Mouse (Mus musculus) neural tube, embryonic 14.5 days (tissue): ENCODE measurements at regions not wholly inside any gene's neighbourhood (a gene's known extent, or its start where the extent isn't known, plus 50 kb on each side); places are given as distances from the start of the nearest gene placed in this dataset.

Source experiments
- ATAC-seq: fragments of 200-750 bp; cut with Nextera tagmentation; 2 replicates; pipeline ENCODE4 v1.8.0; 2017; ENCODE audit warnings: low read depth, mild to moderate bottlenecking, moderate TSS enrichment, moderate library complexity
- H3K27ac ChIP-seq: fragments of 300-500 bp; sonication (generic); 2 replicates; pipeline ENCODE4 v1.5.1; 2014; ENCODE audit warnings: low read depth, mild to moderate bottlenecking, control low read depth, low read length, moderate library complexity, mixed read lengths
- H3K27me3 ChIP-seq: fragments of 300-500 bp; sonication (generic); 2 replicates; pipeline ENCODE4 v1.6.1; 2014; ENCODE audit warnings: low read length; ENCODE audit not compliant: control insufficient read depth, insufficient read depth
- H3K36me3 ChIP-seq: fragments of 300-500 bp; sonication (generic); 2 replicates; pipeline ENCODE4 v1.6.1; 2014; ENCODE audit warnings: low read length, mixed read lengths; ENCODE audit not compliant: control insufficient read depth, insufficient read depth
- H3K4me1 ChIP-seq: fragments of 300-500 bp; sonication (generic); 2 replicates; pipeline ENCODE4 v1.6.1; 2014; ENCODE audit warnings: low read length; ENCODE audit not compliant: control insufficient read depth, insufficient read depth
- H3K4me2 ChIP-seq: fragments of 300-500 bp; sonication (generic); 2 replicates; pipeline ENCODE4 v1.6.1; 2014; ENCODE audit warnings: mild to moderate bottlenecking, low read depth, low read length, control low read depth
- H3K4me3 ChIP-seq: fragments of 300-500 bp; sonication (generic); 2 replicates; pipeline ENCODE4 v1.5.1; 2014; ENCODE audit warnings: low read depth, low read length, control low read depth, mixed read lengths
- H3K9ac ChIP-seq: fragments of 300-500 bp; sonication (generic); replicated peaks from 2 replicates; pipeline ENCODE4 v1.6.1; 2014; ENCODE audit warnings: low read depth, mild to moderate bottlenecking, control low read depth, low read length, mixed read lengths
- H3K9me3 ChIP-seq: fragments of 300-500 bp; sonication (generic); 2 replicates; pipeline ENCODE4 v1.6.1; 2016; ENCODE audit warnings: low read length; ENCODE audit not compliant: control insufficient read depth
- WGBS: fragments of 180-500 bp; shearing (Covaris S2); extraction: QIAGEN DNeasy Blood & Tissue Kit; methylation state at CpG from one replicate; pipeline ENCODE4 v1.1.7; 2014; 5-methylcytosine and 5-hydroxymethylcytosine counted together

GRCm38 (mm10) chr17:84083307-84084263 lies 104.2 kb downstream of the Zfp36l2 start:
- H3K36me3 ChIP-seq: no peaks in the 10 kb centered on the region
- H3K4me3 ChIP-seq: no peak overlapping the region
- no peak for ATAC-seq
- H3K4me2 ChIP-seq: no peak overlapping the region
- no peak overlapping the region for H3K27ac ChIP-seq
- no peaks in the 10 kb centered on the region for H3K9me3 ChIP-seq
- no peaks in the 10 kb centered on the region for H3K27me3 ChIP-seq
- peaks cover 10% of the 10 kb centered on the region for H3K4me1 ChIP-seq
- H3K9ac ChIP-seq: no peak overlapping the region
- WGBS: 77% methylated on average over 16 of the region's 16 CpGs

GRCm38 (mm10) chr17:84082571-84082970 lies 105.2 kb downstream of the Zfp36l2 start:
- Histone ChIP-seq H3K9me3 (no peaks in the 10 kb centered on the region), H3K27me3 (no peaks in the 10 kb centered on the region), H3K27ac (peak overlapping the region; percentile 67; the same call in 1 of the 2 replicates), H3K36me3 (no peaks in the 10 kb centered on the region), H3K4me2 (no peak overlapping the region), H3K9ac (no peak overlapping the region), H3K4me3 (no peak overlapping the region), H3K4me1 (peaks cover 10% of the 10 kb centered on the region)
- ATAC-seq: no peak
- WGBS: 89% methylated on average over 5 of the region's 5 CpGs

DNA sequence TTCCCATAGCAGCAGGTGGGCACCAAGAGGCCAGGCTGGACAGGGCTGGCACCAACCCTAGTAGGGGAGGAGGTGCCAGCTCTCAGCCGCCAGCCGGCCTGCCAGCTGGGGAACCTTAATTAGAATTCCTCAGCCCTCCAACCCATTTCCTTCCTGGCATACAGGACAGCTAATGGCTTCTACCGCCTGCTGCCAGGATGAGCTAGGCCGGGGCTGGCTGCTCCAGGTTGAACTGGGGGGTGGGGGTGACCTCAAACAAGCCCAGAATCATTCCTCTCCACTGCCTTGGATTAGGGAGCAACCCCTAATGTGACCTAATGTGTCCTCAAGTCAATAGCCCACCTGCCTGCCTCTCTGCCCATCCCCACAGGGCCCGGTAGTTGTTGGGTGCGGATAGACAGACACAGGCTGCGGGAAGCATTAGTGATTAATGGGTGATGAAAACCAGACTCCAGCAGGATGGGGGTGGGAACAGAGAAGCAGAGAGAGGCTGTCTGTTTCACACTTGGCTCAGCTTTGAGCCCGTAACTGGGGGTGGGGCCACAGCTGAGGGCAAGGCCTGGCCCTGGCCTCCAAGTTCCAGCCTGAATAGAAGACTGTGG lies 105.9 kb downstream of the Zfp36l2 start:
- 16% methylated on average over 8 of the region's 8 CpGs for WGBS
- no peak overlapping the region for H3K4me2 ChIP-seq

DNA sequence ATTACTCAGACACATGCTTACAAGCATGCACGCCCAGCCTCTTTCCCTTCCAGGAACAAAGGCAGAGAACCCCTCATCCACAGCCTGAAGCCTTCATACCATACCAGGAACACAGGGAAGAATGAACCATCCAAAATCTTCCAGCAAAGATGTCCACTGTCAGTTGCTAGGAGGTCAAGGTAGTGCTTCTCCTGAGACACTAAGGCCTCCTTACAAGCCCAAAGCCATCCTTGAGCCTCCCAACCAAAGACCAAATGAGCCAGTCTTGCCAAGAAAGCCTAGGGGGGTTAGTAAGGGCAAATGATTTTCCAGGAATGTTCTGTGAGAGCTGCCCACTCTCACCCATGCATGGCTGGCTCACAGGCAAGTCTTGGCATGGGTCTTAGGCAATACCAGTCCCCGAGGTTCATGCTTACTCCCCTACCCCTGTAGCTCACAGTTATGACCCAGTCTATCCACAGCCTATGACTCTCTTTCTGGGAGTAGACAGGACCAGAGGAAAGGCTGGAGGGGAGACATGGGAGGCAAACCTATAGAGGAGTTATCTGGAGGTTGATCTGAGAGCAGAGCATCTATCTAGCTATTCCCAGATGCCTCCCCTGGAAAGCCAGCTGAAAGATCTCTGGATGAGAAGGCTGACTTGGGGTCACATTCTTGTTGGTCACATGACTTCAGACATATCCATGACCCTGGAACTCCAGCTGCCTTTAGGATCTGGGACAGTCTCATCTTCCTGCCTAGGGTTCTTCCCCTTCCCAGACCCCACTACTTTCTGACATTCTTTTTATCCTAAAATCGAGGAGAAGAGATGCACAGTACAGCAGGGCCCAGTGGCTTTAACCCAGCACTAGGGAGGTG lies 112.4 kb downstream of the Zfp36l2 start:
- 86% methylated on average over 3 of the region's 3 CpGs for WGBS
- H3K4me2 ChIP-seq: no peak overlapping the region

More for the DNA sequence above, 105.9 kb downstream of the Zfp36l2 start:
- H3K9ac ChIP-seq: 0 out of 2 replicates have a peak overlapping the region, but pooled peaks have one; percentile 7
- peak overlapping the region; percentile 67 for H3K27ac ChIP-seq
- peaks cover 10% of the 10 kb centered on the region for H3K4me1 ChIP-seq
- H3K9me3 ChIP-seq: no peaks in the 10 kb centered on the region
- no peaks in the 10 kb centered on the region for H3K36me3 ChIP-seq
- H3K27me3 ChIP-seq: no peaks in the 10 kb centered on the region
- no peak overlapping the region for H3K4me3 ChIP-seq
- peak; percentile 88 for ATAC-seq

GRCm38 (mm10) chr17:84074000-84074782 lies 113.6 kb downstream of the Zfp36l2 start:
- Histone ChIP-seq H3K4me1 (no peaks in the 10 kb centered on the region), H3K9ac (no peak overlapping the region), H3K27me3 (no peaks in the 10 kb centered on the region), H3K27ac (no peak overlapping the region), H3K36me3 (no peaks in the 10 kb centered on the region), H3K4me2 (no peak overlapping the region), H3K9me3 (no peaks in the 10 kb centered on the region), H3K4me3 (no peak overlapping the region)
- no peak for ATAC-seq
- 82% methylated on average over 10 of the region's 10 CpGs for WGBS

More for the DNA sequence above, 112.4 kb downstream of the Zfp36l2 start:
- no peak for ATAC-seq
- no peak overlapping the region for H3K27ac ChIP-seq
- no peaks in the 10 kb centered on the region for H3K4me1 ChIP-seq
- no peaks in the 10 kb centered on the region for H3K36me3 ChIP-seq
- H3K4me3 ChIP-seq: no peak overlapping the region
- no peaks in the 10 kb centered on the region for H3K9me3 ChIP-seq
- H3K9ac ChIP-seq: no peak overlapping the region
- H3K27me3 ChIP-seq: no peaks in the 10 kb centered on the region

DNA sequence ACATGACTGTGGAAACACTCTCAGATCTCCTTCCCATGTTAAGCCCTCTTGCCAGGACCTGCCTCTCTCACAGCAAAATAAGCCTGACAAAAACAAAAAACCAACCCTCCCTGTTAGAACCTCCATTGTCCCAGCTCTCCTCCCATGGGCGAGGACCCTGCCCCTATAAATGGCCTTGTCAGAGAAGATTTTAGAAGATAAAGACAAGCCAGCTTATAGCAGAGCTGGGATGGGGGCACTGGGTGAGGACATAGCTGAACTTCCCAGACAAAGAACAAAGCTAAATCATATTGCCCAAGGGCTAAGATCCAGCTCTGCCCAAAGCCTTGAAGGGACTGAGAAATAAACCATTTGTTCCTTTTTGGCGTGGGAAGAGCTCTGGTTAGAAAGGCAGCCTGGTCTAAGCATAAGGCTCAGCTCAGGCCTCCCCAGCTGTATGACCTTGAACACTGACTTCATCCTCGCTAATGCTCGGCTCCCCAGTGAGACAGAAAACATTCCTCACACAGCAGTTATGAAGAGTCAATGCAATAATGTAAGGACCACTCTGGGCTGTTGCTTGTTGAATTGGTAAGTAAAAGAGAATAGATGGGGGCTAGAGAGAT lies 115.2 kb downstream of the Zfp36l2 start:
- no peak overlapping the region for H3K27ac ChIP-seq
- no peaks in the 10 kb centered on the region for H3K4me1 ChIP-seq
- ATAC-seq: no peak
- WGBS: 56% methylated on average over 4 of the region's 4 CpGs
- no peak overlapping the region for H3K4me2 ChIP-seq
- H3K36me3 ChIP-seq: no peaks in the 10 kb centered on the region
- no peak overlapping the region for H3K4me3 ChIP-seq
- H3K27me3 ChIP-seq: no peaks in the 10 kb centered on the region
- H3K9ac ChIP-seq: no peak overlapping the region
- no peaks in the 10 kb centered on the region for H3K9me3 ChIP-seq

GRCm38 (mm10) chr17:84071855-84072254 lies 115.9 kb downstream of the Zfp36l2 start:
- Histone ChIP-seq H3K4me2 (no peak overlapping the region), H3K4me3 (no peak overlapping the region), H3K27ac (no peak overlapping the region), H3K9ac (no peak overlapping the region), H3K9me3 (no peaks in the 10 kb centered on the region), H3K27me3 (no peaks in the 10 kb centered on the region), H3K36me3 (no peaks in the 10 kb centered on the region), H3K4me1 (no peaks in the 10 kb centered on the region)
- no peak for ATAC-seq
- WGBS: 95% methylated on average over 2 of the region's 2 CpGs

DNA sequence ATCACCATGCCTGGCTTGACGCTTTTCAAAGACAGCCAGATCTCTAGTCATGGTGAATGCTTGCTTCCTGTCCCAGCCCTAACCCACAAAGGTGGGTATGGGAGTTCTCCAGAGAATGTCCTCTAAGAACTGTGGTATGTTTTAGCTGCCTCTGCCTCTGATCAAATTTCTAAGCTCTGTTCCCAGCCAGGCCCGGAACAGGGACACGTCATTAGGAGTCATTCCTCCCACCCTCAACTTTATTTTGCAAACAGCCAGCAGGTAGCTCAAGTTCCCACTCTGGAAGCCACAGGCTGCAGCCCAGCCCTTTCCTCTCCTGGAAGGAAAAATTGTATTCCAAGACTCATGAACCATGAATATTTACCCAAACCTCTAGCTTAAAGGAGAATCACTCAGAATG lies 117.2 kb downstream of the Zfp36l2 start:
- Histone ChIP-seq H3K27ac (no peak overlapping the region), H3K27me3 (no peaks in the 10 kb centered on the region), H3K4me3 (no peak overlapping the region), H3K9ac (no peak overlapping the region), H3K36me3 (no peaks in the 10 kb centered on the region), H3K9me3 (no peaks in the 10 kb centered on the region), H3K4me2 (no peak overlapping the region), H3K4me1 (no peaks in the 10 kb centered on the region)
- WGBS: 91% methylated on average over 3 of the region's 3 CpGs
- no peak for ATAC-seq
